Mouse (Mus musculus) fibroblast of lung, adult 2 months (primary cell): ENCODE data around the gene Ifit2.
"Not testable (repeated sequence)": the region's sequence is repeated elsewhere in the genome, so short reads cannot be mapped to it uniquely, and the experiment has no call there.

Experiments
- DNase-seq: peaks from one replicate; pipeline ENCODE4 v3.0.0-alpha.2; 2011; ENCODE audit warnings: low read depth

The Ifit2 gene

GRCm38 (mm10) chr19:34547976-34548375 is 2.5 kb upstream of the Ifit2 start:
- DNase-seq, result peak; percentile 44

GRCm38 (mm10) chr19:34550205-34550533 is 325 bp upstream of the Ifit2 start:
- no peak for DNase-seq

GRCm38 (mm10) chr19:34551981-34552380 is 1.5 kb downstream of the Ifit2 start:
- peak; percentile 63 for DNase-seq

GRCm38 (mm10) chr19:34553021-34553420 is 2.5 kb downstream of the Ifit2 start:
- DNase-seq, result peak; percentile 45

GRCm38 (mm10) chr19:34553522-34553921 is 3.0 kb downstream of the Ifit2 start:
- no peak for DNase-seq

GRCm38 (mm10) chr19:34554061-34554460 is 3.6 kb downstream of the Ifit2 start:
- DNase-seq, result no peak

- no peak for DNase-seq
Observed at GRCm38 (mm10) chr19:34556621-34557020, 6.1 kb downstream of the Ifit2 start.

- no peak for DNase-seq
Observed at GRCm38 (mm10) chr19:34562556-34562955, 12.1 kb downstream of the Ifit2 start.

GRCm38 (mm10) chr19:34566178-34566784 is 15.8 kb downstream of the Ifit2 start:
- DNase-seq, result no peak

GRCm38 (mm10) chr19:34568988-34569895 is 18.7 kb downstream of the Ifit2 start:
- no peak for DNase-seq

GRCm38 (mm10) chr19:34569896-34570476 is 19.5 kb downstream of the Ifit2 start:
- DNase-seq, result no peak

GRCm38 (mm10) chr19:34571080-34571479 is 20.6 kb downstream of the Ifit2 start:
- DNase-seq, result no peak

GRCm38 (mm10) chr19:34573650-34574049 is 23.2 kb downstream of the Ifit2 start:
- DNase-seq, result no peak

GRCm38 (mm10) chr19:34577121-34577520 is 26.6 kb downstream of the Ifit2 start:
- DNase-seq, result peak; percentile 67

GRCm38 (mm10) chr19:34582696-34583095 is 32.2 kb downstream of the Ifit2 start:
- not testable (repeated sequence) for DNase-seq

GRCm38 (mm10) chr19:34583126-34583766 is 32.8 kb downstream of the Ifit2 start, which contains the start of gene Ifit3:
Gene Ifit3 (plus strand): TSS chr19:34583531.
- DNase-seq, result not testable (repeated sequence)

- not testable (repeated sequence) for DNase-seq
Observed at GRCm38 (mm10) chr19:34585740-34586458, 35.4 kb downstream of the Ifit2 start.

GRCm38 (mm10) chr19:34587898-34588692 is 37.6 kb downstream of the Ifit2 start:
- DNase-seq, result not testable (repeated sequence)

GRCm38 (mm10) chr19:34588959-34589358 is 38.5 kb downstream of the Ifit2 start:
- DNase-seq, result no peak

- DNase-seq, result no peak
Observed at GRCm38 (mm10) chr19:34593456-34593855, 43.0 kb downstream of the Ifit2 start.

- not testable (repeated sequence) for DNase-seq
Observed at GRCm38 (mm10) chr19:34594523-34594922, 44.0 kb downstream of the Ifit2 start.
